Mouse (Mus musculus): ENCODE data around the gene Ctns.

Ctns gene

GRCm38 (mm10) chr11:73198603-73199229 is at the start of gene Ctns:
TSS of gene Ctns (minus strand) at chr11:73199042.
- DNase-seq = peak; percentile 89

- no peak for DNase-seq
Measured at GRCm38 (mm10) chr11:73242777-73243176, 43.9 kb upstream of the Ctns start.

- DNase-seq = no peak
Measured at GRCm38 (mm10) chr11:73242199-73242598, 43.4 kb upstream of the Ctns start.

GRCm38 (mm10) chr11:73236731-73237130 is 37.9 kb upstream of the Ctns start:
- DNase-seq = no peak

- peak; percentile 10 to 15 for DNase-seq
Measured at GRCm38 (mm10) chr11:73235990-73236701, 37.3 kb upstream of the Ctns start.

GRCm38 (mm10) chr11:73233992-73234391 is 35.1 kb upstream of the Ctns start, which contains the start of gene Trpv1:
TSS of gene Trpv1 (plus strand) at chr11:73234292.
- DNase-seq = no peak

GRCm38 (mm10) chr11:73232513-73232912 is 33.7 kb upstream of the Ctns start:
- DNase-seq = no peak

GRCm38 (mm10) chr11:73230081-73230480 is 31.2 kb upstream of the Ctns start:
- no peak for DNase-seq

- DNase-seq = no peak
Measured at GRCm38 (mm10) chr11:73228881-73229280, 30.0 kb upstream of the Ctns start.

GRCm38 (mm10) chr11:73225856-73226255 is 27.0 kb upstream of the Ctns start:
- no peak for DNase-seq

- peak; percentile 53 to 69 for DNase-seq
Measured at GRCm38 (mm10) chr11:73223966-73224365, 25.1 kb upstream of the Ctns start.

GRCm38 (mm10) chr11:73222846-73223245 is 24.0 kb upstream of the Ctns start:
- DNase-seq = no peak

GRCm38 (mm10) chr11:73220651-73221050 is 21.8 kb upstream of the Ctns start:
- DNase-seq = no peak

- no peak for DNase-seq
Measured at GRCm38 (mm10) chr11:73219671-73220070, 20.8 kb upstream of the Ctns start.

GRCm38 (mm10) chr11:73213956-73214355 is 15.1 kb upstream of the Ctns start:
- no peak for DNase-seq

- no peak for DNase-seq
Measured at GRCm38 (mm10) chr11:73207621-73208020, 8.8 kb upstream of the Ctns start.

- DNase-seq = no peak
Measured at GRCm38 (mm10) chr11:73205194-73205593, 6.4 kb upstream of the Ctns start.

GRCm38 (mm10) chr11:73203895-73204294 is 5.1 kb upstream of the Ctns start:
- no peak for DNase-seq

- DNase-seq = no peak
Measured at GRCm38 (mm10) chr11:73201597-73201996, 2.8 kb upstream of the Ctns start.

GRCm38 (mm10) chr11:73201021-73201420 is 2.2 kb upstream of the Ctns start:
- peak in 1 of 2 experiments; percentile 35 for DNase-seq

GRCm38 (mm10) chr11:73199879-73200278 is 1.0 kb upstream of the Ctns start:
- peak in 1 of 2 experiments; percentile 33 for DNase-seq

GRCm38 (mm10) chr11:73199230-73199712 is 429 bp upstream of the Ctns start, which contains the start of gene Shpk:
TSS of gene Shpk (plus strand) at chr11:73199460.
- DNase-seq = peak; percentile 97

GRCm38 (mm10) chr11:73198190-73198589 is 652 bp downstream of the Ctns start:
- no peak for DNase-seq

- no peak for DNase-seq
Measured at GRCm38 (mm10) chr11:73194444-73194843, 4.4 kb downstream of the Ctns start.
